Mouse (Mus musculus) frontal cortex, adult 2 months (tissue): ENCODE data around the gene Poc1b. TPM values are rescaled to one million over a fixed set of nuclear protein-coding genes. Genes with fewer than 3 reads are reported as not detected.
"Not testable (repeated sequence)": the region's sequence is repeated elsewhere in the genome, so short reads cannot be mapped to it uniquely, and the experiment has no call there.

Experiments
- DNase-seq, 2 experiments: peaks; one replicate each; pipeline ENCODE4 v3.0.0; 2022; ENCODE audit warnings: low spot score in 1 of 2; ENCODE audit errors: extremely low spot score in 1 of 2
- polyA plus RNA-seq: library from polyadenylated mRNA; depleted of rRNA; stranded (reverse); fragments of >200 nt; gene quantifications from 2 replicates; pipeline ENCODE4 v1.2.3, GENCODE M21; 2012

The Poc1b gene
- polyA plus RNA-seq, 1 experiment: 9.3 TPM

- DNase-seq: no peak
These were observed 45.2 kb downstream of the Poc1b start for GRCm38 (mm10) chr10:99152063-99152462.

- DNase-seq: no peak
These were observed 47.8 kb downstream of the Poc1b start for GRCm38 (mm10) chr10:99154635-99155034.

GRCm38 (mm10) chr10:99156808-99157207, 50.0 kb downstream of the Poc1b start:
- no peak for DNase-seq

- not testable (repeated sequence) for DNase-seq
These were observed 50.9 kb downstream of the Poc1b start for GRCm38 (mm10) chr10:99157697-99158096.

GRCm38 (mm10) chr10:99161987-99162582, 55.2 kb downstream of the Poc1b start:
- DNase-seq: peak in 1 of 2 experiments; percentile 72

GRCm38 (mm10) chr10:99163002-99163401, 56.2 kb downstream of the Poc1b start:
- no peak for DNase-seq

- peak in 1 of 2 experiments; percentile 73 for DNase-seq
These were observed 58.1 kb downstream of the Poc1b start for GRCm38 (mm10) chr10:99164871-99165477.

- no peak for DNase-seq
These were observed 59.0 kb downstream of the Poc1b start for GRCm38 (mm10) chr10:99165751-99166282.

GRCm38 (mm10) chr10:99166392-99166791, 59.6 kb downstream of the Poc1b start:
- peak in 1 of 2 experiments; percentile 62 for DNase-seq

GRCm38 (mm10) chr10:99168404-99168803, 61.6 kb downstream of the Poc1b start:
- DNase-seq: no peak

GRCm38 (mm10) chr10:99168840-99169764, 62.3 kb downstream of the Poc1b start:
- peak in 1 of 2 experiments; percentile 26 for DNase-seq

GRCm38 (mm10) chr10:99169765-99170129, 62.9 kb downstream of the Poc1b start:
- DNase-seq: peak; percentile 46 to 54

GRCm38 (mm10) chr10:99171961-99172497, 65.2 kb downstream of the Poc1b start:
- peak in 1 of 2 experiments; percentile 40 for DNase-seq

GRCm38 (mm10) chr10:99172906-99173507, 66.2 kb downstream of the Poc1b start:
- no peak for DNase-seq

GRCm38 (mm10) chr10:99176911-99177310, 70.1 kb downstream of the Poc1b start:
- no peak for DNase-seq

- DNase-seq: no peak
These were observed 71.3 kb downstream of the Poc1b start for GRCm38 (mm10) chr10:99178118-99178517.

GRCm38 (mm10) chr10:99179122-99179521, 72.3 kb downstream of the Poc1b start:
- DNase-seq: no peak

GRCm38 (mm10) chr10:99179566-99179965, 72.7 kb downstream of the Poc1b start:
- no peak for DNase-seq

GRCm38 (mm10) chr10:99181497-99181896, 74.7 kb downstream of the Poc1b start:
- DNase-seq: no peak

- DNase-seq: no peak
These were observed 75.3 kb downstream of the Poc1b start for GRCm38 (mm10) chr10:99182107-99182506.
